Mouse (Mus musculus) testis, adult 2 months (tissue): ENCODE measurements around the gene Dmwd.

Source experiments
- CTCF ChIP-seq: fragments of 200-500 bp; IDR thresholded peaks from 2 replicates; pipeline ENCODE4 v1.5.1; 2012; ENCODE audit warnings: low read depth, mild to moderate bottlenecking, inconsistent platforms, low read length, moderate library complexity; ENCODE audit not compliant: control insufficient read depth, insufficient read depth, insufficient replicate concordance
- POLR2A ChIP-seq: fragments of 200-500 bp; IDR thresholded peaks from 2 replicates; pipeline ENCODE4 v1.6.1; 2012; ENCODE audit warnings: low read depth, mild to moderate bottlenecking, inconsistent platforms, low read length, moderate library complexity; ENCODE audit not compliant: control insufficient read depth

DNA sequence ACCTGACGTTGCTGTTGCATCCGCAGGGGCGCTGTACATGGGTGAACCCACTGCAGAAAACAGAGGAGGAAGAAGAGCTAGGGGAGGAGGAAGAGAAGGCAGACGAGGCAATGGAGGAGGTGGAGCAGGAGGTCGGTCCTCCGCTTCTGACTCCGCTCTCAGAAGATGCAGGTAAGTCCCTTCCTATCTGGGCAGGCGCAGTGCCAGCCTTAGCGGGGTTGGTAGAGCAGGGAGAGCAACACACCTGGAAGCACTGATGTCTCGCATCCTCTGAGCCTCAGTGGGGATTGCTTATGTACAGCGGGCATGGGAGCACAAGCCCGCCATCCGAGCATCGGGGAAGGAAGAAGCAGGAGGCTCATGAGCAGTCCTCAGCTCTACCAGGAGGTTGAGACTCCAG, 9.0 kb upstream of the Dmwd start:
- TF ChIP-seq CTCF (no peak; the same call in 1 of the 2 replicates), POLR2A (no peak)
